Mouse (Mus musculus) liver, embryonic 14.5 days (tissue): Measurements from ENCODE around the gene Cfl2. TPM values are rescaled to one million over a fixed set of nuclear protein-coding genes. Genes with fewer than 3 reads are reported as not detected.

Source experiments
- ATAC-seq: fragments of 200-750 bp; cut with Nextera tagmentation; 2 replicates; pipeline ENCODE4 v1.8.0; 2017; ENCODE audit warnings: moderate number of reproducible peaks, mild to moderate bottlenecking, moderate library complexity; ENCODE audit not compliant: insufficient read depth
- DNase-seq, 3 experiments: peaks; one replicate each; pipeline ENCODE4 v3.0.0-alpha.2; 2012 to 2013; ENCODE audit warnings: low read depth in 3 of 3, low spot score in 3 of 3
- H3K27ac ChIP-seq: fragments of 300-500 bp; sonication (generic); 2 replicates; pipeline ENCODE4 v1.5.1; 2014; ENCODE audit warnings: moderate library complexity, mild to moderate bottlenecking, control low read depth, inconsistent platforms
- H3K27me3 ChIP-seq: fragments of 300-500 bp; sonication (generic); 2 replicates; pipeline ENCODE4 v1.6.1; 2014; ENCODE audit warnings: mild to moderate bottlenecking, low read length, moderate library complexity; ENCODE audit not compliant: control insufficient read depth, insufficient read depth
- H3K36me3 ChIP-seq: fragments of 300-500 bp; sonication (generic); replicated peaks from 2 replicates; pipeline ENCODE4 v1.6.1; 2014; ENCODE audit warnings: low read depth; ENCODE audit not compliant: control insufficient read depth, insufficient read depth
- H3K4me1 ChIP-seq, 2 experiments: fragments of 200-500 bp in 1 of 2; fragments of 300-500 bp in 1 of 2; sonication (generic) in 1 of 2; replicated peaks; 2 replicates each; pipeline ENCODE4 v1.6.1; 2012 to 2014; ENCODE audit warnings: antibody characterized with exemption in 1 of 2, inconsistent platforms in 1 of 2, low read length in 1 of 2; ENCODE audit not compliant: control insufficient read depth in 2 of 2, insufficient read depth in 2 of 2
- H3K4me2 ChIP-seq: fragments of 300-500 bp; sonication (generic); 2 replicates; pipeline ENCODE4 v1.6.1; 2014; ENCODE audit warnings: low read depth, mild to moderate bottlenecking, control low read depth, moderate library complexity
- H3K4me3 ChIP-seq, 2 experiments: fragments of 200-500 bp in 1 of 2; fragments of 300-500 bp in 1 of 2; sonication (generic) in 1 of 2; 2 replicates each; pipeline ENCODE4 v1.5.1; 2012 to 2014; ENCODE audit warnings: low read depth in 2 of 2, low read length in 2 of 2, mild to moderate bottlenecking in 2 of 2, control low read depth in 1 of 2, inconsistent platforms in 1 of 2, moderate library complexity in 1 of 2; ENCODE audit not compliant: insufficient read depth in 1 of 2
- H3K9ac ChIP-seq: fragments of 300-500 bp; sonication (generic); replicated peaks from 2 replicates; pipeline ENCODE4 v1.6.1; 2014; ENCODE audit warnings: mild to moderate bottlenecking, control low read depth, moderate library complexity
- H3K9me3 ChIP-seq: fragments of 300-500 bp; sonication (generic); 2 replicates; pipeline ENCODE4 v1.6.1; 2016; ENCODE audit warnings: low read length, mixed read lengths; ENCODE audit not compliant: control insufficient read depth
- CTCF ChIP-seq: IDR thresholded peaks from 2 replicates; pipeline ENCODE4 v1.5.1; 2016; ENCODE audit warnings: antibody characterized with exemption, low read depth, control low read depth
- EP300 ChIP-seq: IDR thresholded peaks from 2 replicates; pipeline ENCODE4 v1.6.1; 2016; ENCODE audit warnings: antibody characterized with exemption, low read depth
- WGBS: fragments of 180-500 bp; shearing (Covaris S2); extraction: QIAGEN DNeasy Blood & Tissue Kit; methylation state at CpG from one replicate; pipeline ENCODE4 v1.1.7; 2014; ENCODE audit not compliant: insufficient replicate concordance; 5-methylcytosine and 5-hydroxymethylcytosine counted together
- polyA plus RNA-seq, 2 experiments: library from polyadenylated mRNA; depleted of rRNA in 1 of 2; stranded (reverse) in 1 of 2; unstranded in 1 of 2; fragments of >200 nt; fragmentation: Nextera tagmentation in 1 of 2; extraction: Ambion mirVana in 1 of 2; gene quantifications; 2 replicates each; pipeline versions ENCODE4 v1.2.1 to v1.2.3; 2012 to 2014

Cfl2 gene
- polyA plus RNA-seq, 2 experiments, result 8.8 to 34.3 TPM

GRCm38 (mm10) chr12:54830574-54830973 is 32.1 kb downstream of the Cfl2 start:
- no peak overlapping the region for H3K4me3 ChIP-seq
- no peak overlapping the region for H3K9ac ChIP-seq
- peaks cover 0 to 6% of the 10 kb centered on the region in 2 experiments; a peak in 2 of 4 replicates for H3K4me1 ChIP-seq
- ATAC-seq, result no peak
- no peak overlapping the region for H3K27ac ChIP-seq
- no peak overlapping the region for H3K4me2 ChIP-seq
- 10% methylated on average over 6 of the region's 6 CpGs for WGBS
- no peaks in the 10 kb centered on the region for H3K36me3 ChIP-seq
- DNase-seq, result peak; percentile 44 to 55 (median 47)
- peak; percentile 92 for TF ChIP-seq CTCF
- no peak for TF ChIP-seq EP300
- H3K27me3 ChIP-seq, result no peaks in the 10 kb centered on the region
- H3K9me3 ChIP-seq, result no peaks in the 10 kb centered on the region

GRCm38 (mm10) chr12:54829876-54830275 is 32.8 kb downstream of the Cfl2 start:
- Histone ChIP-seq H3K9ac (no peak overlapping the region), H3K4me3 (no peak overlapping the region), H3K27ac (no peak overlapping the region), H3K27me3 (no peaks in the 10 kb centered on the region), H3K4me1 (peaks cover 0 to 2% of the 10 kb centered on the region in 2 experiments; a peak in 2 of 4 replicates), H3K4me2 (no peak overlapping the region), H3K36me3 (no peaks in the 10 kb centered on the region), H3K9me3 (no peaks in the 10 kb centered on the region)
- no peak for ATAC-seq
- TF ChIP-seq CTCF, result no peak
- no peak for TF ChIP-seq EP300
- DNase-seq, result no peak
- 39% methylated on average over 5 of the region's 5 CpGs for WGBS

DNA sequence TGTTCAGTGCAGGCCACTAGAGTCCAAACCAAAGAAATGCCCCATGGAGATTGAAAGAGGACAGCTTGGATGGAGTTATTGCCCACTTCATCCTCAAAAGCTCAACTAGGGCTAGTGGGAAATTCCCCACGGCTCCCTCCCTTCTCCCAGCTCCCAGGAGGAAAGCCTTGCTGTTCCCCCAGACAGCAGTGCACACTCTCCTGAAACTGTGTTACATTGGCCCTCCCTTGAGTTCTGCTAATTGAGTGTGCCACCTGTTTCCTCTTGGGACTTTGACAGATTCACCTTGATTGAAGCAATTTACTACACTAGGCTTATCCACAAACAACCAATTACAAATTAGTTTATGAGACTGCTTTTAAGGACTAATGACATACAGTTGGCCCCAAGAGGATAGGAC is 34.6 kb downstream of the Cfl2 start:
- TF ChIP-seq CTCF (no peak), EP300 (no peak)
- H3K4me1 ChIP-seq, result no peaks in the 10 kb centered on the region
- no peak overlapping the region for H3K4me3 ChIP-seq
- H3K9ac ChIP-seq, result no peak overlapping the region
- H3K4me2 ChIP-seq, result no peak overlapping the region
- no peak overlapping the region for H3K27ac ChIP-seq
- WGBS, result 43% methylated on average over 1 of the region's 1 CpGs
- H3K27me3 ChIP-seq, result no peaks in the 10 kb centered on the region
- no peaks in the 10 kb centered on the region for H3K36me3 ChIP-seq
- ATAC-seq, result no peak
- DNase-seq, result no peak
- H3K9me3 ChIP-seq, result no peaks in the 10 kb centered on the region

DNA sequence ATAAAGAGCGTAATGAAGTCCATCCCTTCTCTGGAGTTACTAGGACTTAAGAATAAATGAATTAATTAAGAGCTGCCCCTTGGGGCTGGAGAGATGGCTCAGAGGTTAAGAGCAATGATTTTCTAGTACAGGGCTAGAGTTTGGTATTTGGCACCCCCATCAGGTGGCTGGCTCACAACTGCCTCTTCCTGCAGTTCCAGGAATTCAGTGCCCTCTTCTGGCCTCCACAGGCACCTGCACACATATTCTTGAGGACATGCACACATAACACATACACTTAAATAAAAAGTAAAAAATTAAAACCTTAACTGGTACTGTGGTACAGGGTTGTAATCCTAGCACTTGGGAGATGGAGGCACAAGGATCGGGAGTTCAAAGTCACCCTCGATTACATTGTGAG is 37.5 kb downstream of the Cfl2 start:
- TF ChIP-seq EP300 (no peak), CTCF (peak; percentile 67)
- Histone ChIP-seq H3K36me3 (no peaks in the 10 kb centered on the region), H3K4me3 (no peak overlapping the region), H3K4me1 (peaks cover 0 to 1% of the 10 kb centered on the region in 2 experiments; a peak in 2 of 4 replicates), H3K27ac (no peak overlapping the region), H3K4me2 (no peak overlapping the region), H3K9me3 (no peaks in the 10 kb centered on the region), H3K27me3 (no peaks in the 10 kb centered on the region), H3K9ac (no peak overlapping the region)
- DNase-seq, result peak in 2 of 3 experiments; percentile 14 to 20
- ATAC-seq, result no peak
- 81% methylated on average over 3 of the region's 3 CpGs for WGBS

- TF ChIP-seq CTCF (no peak), EP300 (no peak)
- WGBS, result 50% methylated on average over 4 of the region's 4 CpGs
- Histone ChIP-seq H3K9ac (no peak overlapping the region), H3K4me3 (no peak overlapping the region), H3K27ac (no peak overlapping the region), H3K9me3 (no peaks in the 10 kb centered on the region), H3K27me3 (no peaks in the 10 kb centered on the region), H3K36me3 (no peaks in the 10 kb centered on the region), H3K4me1 (peaks cover 0 to 12% of the 10 kb centered on the region in 2 experiments; a peak in 2 of 4 replicates), H3K4me2 (no peak overlapping the region)
- ATAC-seq, result no peak
- DNase-seq, result no peak
Observed at GRCm38 (mm10) chr12:54822836-54823426, 39.7 kb downstream of the Cfl2 start.
